Mouse (Mus musculus): ENCODE measurements around the gene Tas2r120.
"Not testable (repeated sequence)": the region's sequence is repeated elsewhere in the genome, so short reads cannot be mapped to it uniquely, and the experiment has no call there.

Gene Tas2r120

GRCm38 (mm10) chr6:132656653-132657052 lies at the start of gene Tas2r120:
Gene Tas2r120 (plus strand): TSS chr6:132656953.
- DNase-seq (ENCODE audit: low spot score in 2 of 2) = no peak

DNA sequence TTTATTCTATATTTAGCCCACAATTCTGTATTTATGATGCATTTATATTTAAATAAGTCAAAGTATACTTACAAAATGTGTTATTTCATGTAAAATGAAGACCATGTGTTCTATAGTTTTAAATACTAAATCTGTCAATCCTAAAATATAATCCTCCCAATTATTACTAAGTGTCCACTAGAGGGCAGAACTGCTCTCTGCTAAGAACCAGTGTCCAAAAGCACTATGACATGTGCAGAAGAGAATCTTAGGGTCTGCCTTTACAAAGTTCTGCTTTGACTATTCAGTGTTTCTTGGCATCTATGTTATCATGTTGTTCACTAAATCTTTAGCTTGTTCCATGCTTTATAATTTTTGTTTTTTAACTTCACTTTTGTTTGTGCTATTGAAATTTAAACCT lies 7.4 kb upstream of the Tas2r120 start:
- DNase-seq (ENCODE audit: low spot score in 2 of 2) = no peak

GRCm38 (mm10) chr6:132651426-132651825 lies 5.3 kb upstream of the Tas2r120 start, which contains the start of gene A630073D07Rik:
Gene A630073D07Rik (minus strand): TSS chr6:132651526.
- no peak for DNase-seq (ENCODE audit: low spot score in 2 of 2)

- DNase-seq (ENCODE audit: low spot score in 2 of 2) = not testable (repeated sequence)
These were observed 34.8 kb downstream of the Tas2r120 start for GRCm38 (mm10) chr6:132691596-132691995.

DNA sequence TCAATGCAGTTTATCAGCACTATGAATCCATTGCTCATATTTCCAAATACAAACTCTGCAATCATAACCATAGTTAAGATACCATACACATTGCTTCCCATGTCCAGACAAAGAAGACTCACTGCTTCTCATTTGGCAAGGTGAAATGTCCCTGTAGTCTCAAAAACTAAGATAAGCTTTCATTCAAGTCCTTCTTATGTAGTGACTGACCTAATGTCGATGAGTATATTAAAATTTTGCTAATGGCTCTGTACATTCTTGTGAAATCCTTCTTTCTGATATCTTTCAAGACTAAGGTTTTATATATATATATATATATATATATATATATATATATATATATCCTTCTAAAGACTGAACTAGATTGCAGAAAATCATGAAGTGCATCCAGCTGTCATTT lies 44.2 kb downstream of the Tas2r120 start, which contains the start of gene Tas2r121:
TSS of gene Tas2r121 (minus strand) at position 101 of the 400 bp plus-strand sequence.
- no peak for DNase-seq (ENCODE audit: low spot score in 2 of 2)
